Mouse (Mus musculus) hindbrain, embryonic 15.5 days (tissue): ENCODE results near the gene Cpd. TPM values are rescaled to one million over a fixed set of nuclear protein-coding genes. Genes with fewer than 3 reads are reported as not detected.
"Not testable (repeated sequence)": the region's sequence is repeated elsewhere in the genome, so short reads cannot be mapped to it uniquely, and the experiment has no call there.

Experiments
- ATAC-seq: fragments of 200-750 bp; cut with Nextera tagmentation; 2 replicates; pipeline ENCODE4 v1.8.0; 2017; ENCODE audit warnings: low read depth, moderate number of reproducible peaks, moderate TSS enrichment; ENCODE audit not compliant: low FRiP score
- H3K27ac ChIP-seq: fragments of 300-500 bp; sonication (generic); replicated peaks from 2 replicates; pipeline ENCODE4 v1.5.1; 2015; ENCODE audit warnings: mild to moderate bottlenecking, inconsistent platforms
- H3K27me3 ChIP-seq: fragments of 300-500 bp; sonication (generic); 2 replicates; pipeline ENCODE4 v1.6.1; 2015; ENCODE audit warnings: control low read depth, inconsistent platforms
- H3K36me3 ChIP-seq: fragments of 300-500 bp; sonication (generic); 2 replicates; pipeline ENCODE4 v1.6.1; 2015; ENCODE audit warnings: control low read depth, inconsistent platforms
- H3K4me1 ChIP-seq: fragments of 300-500 bp; sonication (generic); replicated peaks from 2 replicates; pipeline ENCODE4 v1.6.1; 2015; ENCODE audit warnings: control low read depth, inconsistent platforms
- H3K4me2 ChIP-seq: fragments of 300-500 bp; sonication (generic); 2 replicates; pipeline ENCODE4 v1.6.1; 2015; ENCODE audit warnings: moderate library complexity, mild to moderate bottlenecking, inconsistent platforms
- H3K4me3 ChIP-seq: fragments of 300-500 bp; sonication (generic); 2 replicates; pipeline ENCODE4 v1.5.1; 2015; ENCODE audit warnings: mild to moderate bottlenecking, inconsistent platforms
- H3K9ac ChIP-seq: fragments of 300-500 bp; sonication (generic); 2 replicates; pipeline ENCODE4 v1.6.1; 2015; ENCODE audit warnings: inconsistent platforms
- H3K9me3 ChIP-seq: fragments of 300-500 bp; sonication (generic); 2 replicates; pipeline ENCODE4 v1.6.1; 2016; ENCODE audit warnings: control low read depth, inconsistent platforms
- WGBS: fragments of 180-500 bp; shearing (Covaris S2); methylation state at CpG from one replicate; pipeline ENCODE4 v1.1.7; 2015; 5-methylcytosine and 5-hydroxymethylcytosine counted together
- polyA plus RNA-seq: library from polyadenylated mRNA; unstranded; fragments of >200 nt; fragmentation: Nextera tagmentation; extraction: Ambion mirVana; gene quantifications from 2 replicates; pipeline ENCODE4 v1.2.1, GENCODE M21; 2015

Gene Cpd
- polyA plus RNA-seq, 1 experiment from 2014 or later = 5.4 TPM

- Histone ChIP-seq H3K4me1 (no peaks in the 10 kb centered on the region), H3K9ac (no peak overlapping the region), H3K27me3 (no peaks in the 10 kb centered on the region), H3K36me3 (peaks cover 42% of the 10 kb centered on the region; the same call in 1 of the 2 replicates), H3K27ac (no peak overlapping the region), H3K4me3 (no peak overlapping the region), H3K9me3 (no peaks in the 10 kb centered on the region), H3K4me2 (no peak overlapping the region)
- WGBS = 90% methylated on average over 7 of the region's 7 CpGs
- no peak for ATAC-seq
Measured at GRCm38 (mm10) chr11:76808550-76808949, 38.3 kb downstream of the Cpd start.

- ATAC-seq = no peak
- WGBS = 93% methylated on average over 3 of the region's 3 CpGs
- Histone ChIP-seq H3K27ac (no peak overlapping the region), H3K4me2 (no peak overlapping the region), H3K9me3 (no peaks in the 10 kb centered on the region), H3K4me3 (no peak overlapping the region), H3K27me3 (no peaks in the 10 kb centered on the region), H3K36me3 (peaks cover 39% of the 10 kb centered on the region), H3K9ac (no peak overlapping the region), H3K4me1 (no peaks in the 10 kb centered on the region)
Measured at GRCm38 (mm10) chr11:76807007-76807679, 39.7 kb downstream of the Cpd start.

GRCm38 (mm10) chr11:76806026-76806425, 40.8 kb downstream of the Cpd start:
- H3K36me3 ChIP-seq = peaks cover 43% of the 10 kb centered on the region
- no peak for ATAC-seq
- WGBS = 81% methylated on average over 4 of the region's 4 CpGs
- no peaks in the 10 kb centered on the region for H3K27me3 ChIP-seq
- no peak overlapping the region for H3K9ac ChIP-seq
- no peaks in the 10 kb centered on the region for H3K9me3 ChIP-seq
- H3K4me3 ChIP-seq = no peak overlapping the region
- no peak overlapping the region for H3K27ac ChIP-seq
- H3K4me2 ChIP-seq = no peak overlapping the region
- H3K4me1 ChIP-seq = no peaks in the 10 kb centered on the region

- not testable (repeated sequence) for H3K27ac ChIP-seq, H3K27me3 ChIP-seq, ATAC-seq, H3K4me1 ChIP-seq, H3K4me2 ChIP-seq, H3K9me3 ChIP-seq, H3K9ac ChIP-seq, H3K4me3 ChIP-seq
- H3K36me3 ChIP-seq = peaks cover 43% of the 10 kb centered on the region
- 95% methylated on average over 4 of the region's 4 CpGs for WGBS
Measured at GRCm38 (mm10) chr11:76805072-76805471, 41.7 kb downstream of the Cpd start.

GRCm38 (mm10) chr11:76803266-76803665, 43.6 kb downstream of the Cpd start:
- H3K4me3 ChIP-seq = no peak overlapping the region
- H3K4me1 ChIP-seq = no peaks in the 10 kb centered on the region
- peaks cover 53% of the 10 kb centered on the region for H3K36me3 ChIP-seq
- no peak overlapping the region for H3K27ac ChIP-seq
- no peaks in the 10 kb centered on the region for H3K27me3 ChIP-seq
- no peak for ATAC-seq
- H3K9ac ChIP-seq = no peak overlapping the region
- no peaks in the 10 kb centered on the region for H3K9me3 ChIP-seq
- no peak overlapping the region for H3K4me2 ChIP-seq
- 89% methylated on average over 3 of the region's 3 CpGs for WGBS

- no peaks in the 10 kb centered on the region for H3K27me3 ChIP-seq
- peaks cover 51% of the 10 kb centered on the region for H3K36me3 ChIP-seq
- no peak overlapping the region for H3K4me2 ChIP-seq
- ATAC-seq = no peak
- no peak overlapping the region for H3K27ac ChIP-seq
- WGBS = 90% methylated on average over 6 of the region's 6 CpGs
- H3K9ac ChIP-seq = no peak overlapping the region
- H3K4me1 ChIP-seq = no peaks in the 10 kb centered on the region
- no peaks in the 10 kb centered on the region for H3K9me3 ChIP-seq
- H3K4me3 ChIP-seq = no peak overlapping the region
Measured at GRCm38 (mm10) chr11:76797236-76797635, 49.6 kb downstream of the Cpd start.

GRCm38 (mm10) chr11:76795326-76795725, 51.5 kb downstream of the Cpd start:
- no peak overlapping the region for H3K9ac ChIP-seq
- no peak for ATAC-seq
- H3K9me3 ChIP-seq = no peaks in the 10 kb centered on the region
- no peaks in the 10 kb centered on the region for H3K27me3 ChIP-seq
- no peak overlapping the region for H3K27ac ChIP-seq
- no peak overlapping the region for H3K4me2 ChIP-seq
- 78% methylated on average over 5 of the region's 5 CpGs for WGBS
- peaks cover 60% of the 10 kb centered on the region for H3K36me3 ChIP-seq
- no peak overlapping the region for H3K4me3 ChIP-seq
- no peaks in the 10 kb centered on the region for H3K4me1 ChIP-seq

GRCm38 (mm10) chr11:76791331-76791730, 55.5 kb downstream of the Cpd start:
- Histone ChIP-seq H3K4me3 (no peak overlapping the region), H3K36me3 (peaks cover 50% of the 10 kb centered on the region), H3K27me3 (no peaks in the 10 kb centered on the region), H3K9ac (no peak overlapping the region), H3K4me2 (no peak overlapping the region), H3K27ac (no peak overlapping the region), H3K4me1 (no peaks in the 10 kb centered on the region), H3K9me3 (no peaks in the 10 kb centered on the region)
- WGBS = 95% methylated on average over 7 of the region's 7 CpGs
- ATAC-seq = no peak

- Histone ChIP-seq H3K27me3 (no peaks in the 10 kb centered on the region), H3K9me3 (no peaks in the 10 kb centered on the region), H3K27ac (no peak overlapping the region), H3K4me1 (no peaks in the 10 kb centered on the region), H3K4me2 (no peak overlapping the region), H3K9ac (no peak overlapping the region), H3K36me3 (peaks cover 56% of the 10 kb centered on the region), H3K4me3 (no peak overlapping the region)
- ATAC-seq = no peak
- 92% methylated on average over 1 of the region's 1 CpGs for WGBS
Measured at GRCm38 (mm10) chr11:76789252-76789651, 57.6 kb downstream of the Cpd start.

GRCm38 (mm10) chr11:76775533-76775932, 71.3 kb downstream of the Cpd start:
- no peaks in the 10 kb centered on the region for H3K27me3 ChIP-seq
- no peak for ATAC-seq

GRCm38 (mm10) chr11:76773811-76774210, 73.0 kb downstream of the Cpd start:
- 78% methylated on average over 3 of the region's 3 CpGs for WGBS

More at GRCm38 (mm10) chr11:76775533-76775932, 71.3 kb downstream of the Cpd start:
- H3K4me3 ChIP-seq = no peak overlapping the region
- no peak overlapping the region for H3K9ac ChIP-seq
- H3K9me3 ChIP-seq = no peaks in the 10 kb centered on the region
- H3K4me1 ChIP-seq = no peaks in the 10 kb centered on the region
- H3K4me2 ChIP-seq = no peak overlapping the region
- no peak overlapping the region for H3K27ac ChIP-seq
- WGBS = 86% methylated on average over 8 of the region's 8 CpGs
- peaks cover 4% of the 10 kb centered on the region for H3K36me3 ChIP-seq

GRCm38 (mm10) chr11:76770566-76770965, 76.3 kb downstream of the Cpd start:
- Histone ChIP-seq H3K27me3 (no peaks in the 10 kb centered on the region), H3K36me3 (no peaks in the 10 kb centered on the region), H3K4me1 (no peaks in the 10 kb centered on the region), H3K27ac (no peak overlapping the region), H3K4me2 (no peak overlapping the region), H3K4me3 (no peak overlapping the region), H3K9ac (no peak overlapping the region), H3K9me3 (no peaks in the 10 kb centered on the region)
- WGBS = 88% methylated on average over 5 of the region's 5 CpGs
- no peak for ATAC-seq

More at GRCm38 (mm10) chr11:76773811-76774210, 73.0 kb downstream of the Cpd start:
- Histone ChIP-seq H3K4me2 (no peak overlapping the region), H3K9ac (no peak overlapping the region), H3K9me3 (no peaks in the 10 kb centered on the region), H3K27ac (no peak overlapping the region), H3K4me3 (no peak overlapping the region), H3K27me3 (no peaks in the 10 kb centered on the region), H3K36me3 (no peaks in the 10 kb centered on the region), H3K4me1 (no peaks in the 10 kb centered on the region)
- no peak for ATAC-seq

GRCm38 (mm10) chr11:76763741-76764122, 83.1 kb downstream of the Cpd start:
- H3K27me3 ChIP-seq = no peaks in the 10 kb centered on the region; the same call in 1 of the 2 replicates
- H3K36me3 ChIP-seq = peaks cover 20% of the 10 kb centered on the region
- ATAC-seq = peak; percentile 60; the same call in 1 of the 2 replicates
- peak overlapping the region; percentile 39 for H3K4me2 ChIP-seq
- H3K9ac ChIP-seq = no peak overlapping the region; the same call in 1 of the 2 replicates
- peak overlapping the region; percentile 71 for H3K4me3 ChIP-seq
- peak overlapping the region; percentile 28; the same call in 1 of the 2 replicates for H3K27ac ChIP-seq
- no peaks in the 10 kb centered on the region for H3K9me3 ChIP-seq
- peaks cover 8% of the 10 kb centered on the region for H3K4me1 ChIP-seq
- WGBS = 13% methylated on average over 4 of the region's 4 CpGs
